Mouse (Mus musculus): ENCODE measurements around the gene Trmt10a.

DNA sequence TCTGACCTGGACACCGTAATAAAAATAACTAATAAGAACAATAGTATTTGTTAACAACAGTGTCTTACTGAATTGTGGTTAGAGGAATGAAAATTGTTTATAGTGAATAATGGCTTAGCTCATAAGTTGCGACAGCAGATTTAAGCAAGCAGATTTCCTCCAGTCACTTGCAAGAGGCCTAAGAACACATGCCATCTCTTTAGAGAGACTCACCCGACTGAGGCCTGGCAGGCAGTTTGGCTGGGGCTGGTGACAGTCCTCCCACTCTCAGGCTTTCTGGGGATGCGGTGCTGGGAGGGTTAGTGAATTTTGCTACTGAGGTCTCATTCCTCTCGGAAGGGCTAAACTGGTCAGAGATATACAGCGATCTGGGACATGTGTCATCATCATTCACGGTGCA is 40.1 kb downstream of the Trmt10a start:
- no peak for TF ChIP-seq CTCF (IDR thresholded peaks at IDR 0.05; ENCODE audit: borderline replicate concordance, control insufficient read depth, extremely low read depth, insufficient read depth, low read length, poor library complexity)
- no peak for TF ChIP-seq POLR2A (IDR thresholded peaks at IDR 0.05; ENCODE audit: control insufficient read depth, extremely low read depth, insufficient read depth, low read length, poor library complexity)

Measured in thymus, adult 2 months (tissue).